Mouse (Mus musculus) CH12.LX (cell line): ENCODE results near the gene 1700010B08Rik. TPM values are rescaled to one million over a fixed set of nuclear protein-coding genes. Genes with fewer than 3 reads are reported as not detected.

Experiments
- DNase-seq: peaks from one replicate; pipeline ENCODE4 v3.0.0-alpha.2; 2013; ENCODE audit errors: extremely low read depth
- H3K27ac ChIP-seq: 2 replicates; pipeline ENCODE4 v1.5.1; 2012; ENCODE audit warnings: low read depth, mild to moderate bottlenecking, control low read depth, moderate library complexity; ENCODE audit not compliant: insufficient read depth
- H3K27me3 ChIP-seq: replicated peaks from 2 replicates; pipeline ENCODE3; 2012; ENCODE audit warnings: inconsistent platforms
- H3K36me3 ChIP-seq, 2 experiments: replicated peaks in 1 of 2; 2 replicates each; pipeline versions ENCODE3 to v1.6.1; 2012; ENCODE audit warnings: inconsistent platforms in 1 of 2, low read length in 1 of 2, mild to moderate bottlenecking in 1 of 2, mixed read lengths in 1 of 2, moderate library complexity in 1 of 2; ENCODE audit not compliant: control insufficient read depth in 1 of 2, insufficient read depth in 1 of 2
- H3K4me1 ChIP-seq, 2 experiments: 2 replicates each; pipeline ENCODE4 v1.6.1; 2012; ENCODE audit warnings: inconsistent platforms in 1 of 2, moderate library complexity in 1 of 2; ENCODE audit not compliant: insufficient read depth in 2 of 2, control insufficient read depth in 1 of 2
- H3K4me2 ChIP-seq: 2 replicates; pipeline ENCODE4 v1.6.1; 2012; ENCODE audit warnings: low read depth, mild to moderate bottlenecking, control low read depth; ENCODE audit not compliant: poor library complexity, insufficient read depth, severe bottlenecking
- H3K4me3 ChIP-seq, 3 experiments: fragments of 150-350 bp in 1 of 3; sonication (generic) in 1 of 3; replicated peaks in 1 of 3; 2 replicates each; pipeline versions ENCODE3 to v1.5.1; 2011 to 2012; ENCODE audit warnings: low read depth in 2 of 3, low read length in 2 of 3, mild to moderate bottlenecking in 2 of 3, moderate library complexity in 2 of 3, control low read depth in 1 of 3, improper control_type of control experiment in 1 of 3, inconsistent platforms in 1 of 3, mixed read lengths in 1 of 3; ENCODE audit not compliant: poor library complexity in 1 of 3
- H3K79me2 ChIP-seq: replicated peaks from 2 replicates; pipeline ENCODE4 v1.6.1; 2012; ENCODE audit warnings: mild to moderate bottlenecking, moderate library complexity; ENCODE audit not compliant: control insufficient read depth, poor library complexity, insufficient read depth, severe bottlenecking; ENCODE audit errors: extremely low read depth
- H3K9ac ChIP-seq: 2 replicates; pipeline ENCODE4 v1.6.1; 2012; ENCODE audit warnings: low read depth, mild to moderate bottlenecking, control low read depth, moderate library complexity; ENCODE audit not compliant: insufficient read depth
- H3K9me3 ChIP-seq: replicated peaks from 2 replicates; pipeline ENCODE3; 2012; ENCODE audit warnings: low read length, inconsistent platforms, mixed read lengths
- BHLHE40 ChIP-seq: IDR thresholded peaks from 2 replicates; pipeline ENCODE4 v1.6.1; 2011; ENCODE audit warnings: mild to moderate bottlenecking, low read depth, low read length, improper control_type of control experiment
- CHD1 ChIP-seq: IDR thresholded peaks from 2 replicates; pipeline ENCODE4 v1.6.1; 2012; ENCODE audit warnings: low read depth, low read length, improper control_type of control experiment, inconsistent platforms
- CHD2 ChIP-seq: IDR thresholded peaks from 2 replicates; pipeline ENCODE4 v1.6.1; 2011; ENCODE audit warnings: low read length, improper control_type of control experiment
- E2F4 ChIP-seq: IDR thresholded peaks from 2 replicates; pipeline ENCODE4 v1.6.1; 2011; ENCODE audit warnings: low read depth, low read length, improper control_type of control experiment; ENCODE audit not compliant: insufficient replicate concordance
- EP300 ChIP-seq: IDR thresholded peaks from 2 replicates; pipeline ENCODE4 v1.6.1; 2011; ENCODE audit warnings: low read length, improper control_type of control experiment
- ETS1 ChIP-seq: conservative IDR thresholded peaks from 2 replicates; pipeline ENCODE4 v1.6.1; 2012; ENCODE audit warnings: low read depth, mild to moderate bottlenecking, inconsistent platforms, low read length, improper control_type of control experiment, moderate library complexity
- HCFC1 ChIP-seq: IDR thresholded peaks from 2 replicates; pipeline ENCODE4 v1.6.1; 2012; ENCODE audit warnings: low read depth, mild to moderate bottlenecking, inconsistent platforms, low read length, improper control_type of control experiment
- IRF4 ChIP-seq: IDR thresholded peaks from 2 replicates; pipeline ENCODE4 v1.6.1; 2014; ENCODE audit warnings: low read depth, mild to moderate bottlenecking, inconsistent platforms, low read length, improper control_type of control experiment
- JUN ChIP-seq: IDR thresholded peaks from 2 replicates; pipeline ENCODE4 v1.6.1; 2011; ENCODE audit warnings: low read depth, mild to moderate bottlenecking, low read length, improper control_type of control experiment, moderate library complexity; ENCODE audit not compliant: insufficient read depth
- KAT2A ChIP-seq: IDR thresholded peaks from 2 replicates; pipeline ENCODE4 v1.6.1; 2012; ENCODE audit warnings: low read length, improper control_type of control experiment, inconsistent platforms; ENCODE audit not compliant: insufficient replicate concordance
- MAFK ChIP-seq: IDR thresholded peaks from 2 replicates; pipeline ENCODE4 v1.6.1; 2011; ENCODE audit warnings: low read length, improper control_type of control experiment; ENCODE audit not compliant: insufficient replicate concordance
- MXI1 ChIP-seq: IDR thresholded peaks from 2 replicates; pipeline ENCODE4 v1.6.1; 2011; ENCODE audit warnings: mild to moderate bottlenecking, low read depth, low read length, improper control_type of control experiment
- POLR2A ChIP-seq: IDR thresholded peaks from 2 replicates; pipeline ENCODE4 v1.6.1; 2011; ENCODE audit warnings: low read depth, mild to moderate bottlenecking, improper control_type of control experiment, low read length
- RCOR1 ChIP-seq: conservative IDR thresholded peaks from 2 replicates; pipeline ENCODE4 v1.6.1; 2012; ENCODE audit warnings: low read depth, mild to moderate bottlenecking, inconsistent platforms, low read length, improper control_type of control experiment
- SMC3 ChIP-seq: IDR thresholded peaks from 2 replicates; pipeline ENCODE4 v1.6.1; 2011; ENCODE audit warnings: low read depth, low read length, improper control_type of control experiment
- TCF12 ChIP-seq: IDR thresholded peaks from 2 replicates; pipeline ENCODE4 v1.6.1; 2014; ENCODE audit warnings: low read depth, mild to moderate bottlenecking, inconsistent platforms, low read length, improper control_type of control experiment
- USF1 ChIP-seq: IDR thresholded peaks from 2 replicates; pipeline ENCODE4 v1.6.1; 2014; ENCODE audit warnings: low read depth, mild to moderate bottlenecking, inconsistent platforms, low read length, improper control_type of control experiment
- ZC3H11A ChIP-seq: IDR thresholded peaks from 2 replicates; pipeline ENCODE4 v1.6.1; 2012; ENCODE audit warnings: low read depth, mild to moderate bottlenecking, inconsistent platforms, low read length, improper control_type of control experiment
- ZNF384 ChIP-seq: IDR thresholded peaks from 2 replicates; pipeline ENCODE4 v1.6.1; 2012; ENCODE audit warnings: low read depth, low read length, improper control_type of control experiment, inconsistent platforms
- dilution Hi-C: fragments of 300-500 bp; cut with MboI; formaldehyde crosslinking; loops from 2 replicates; pipeline ENCODE4 v1.14.3; 2020; ENCODE audit warnings: low sequenced_read_pairs; ENCODE audit not compliant: extremely low pct_unique_long_range_greater_than_20kb, extremely low pct_ligation_motif_present
- in situ Hi-C: fragments of 300-500 bp; cut with MboI; formaldehyde crosslinking; loops from 3 replicates; pipeline ENCODE4 v1.14.3; 2019; ENCODE audit warnings: low sequenced_read_pairs, low pct_ligation_motif_present, low pct_unique_long_range_greater_than_20kb, mixed read lengths
- polyA plus RNA-seq: library from polyadenylated mRNA; unstranded; fragments of >175 nt; gene quantifications from 2 replicates; pipeline ENCODE4 v1.2.1, GENCODE M21; 2012; ENCODE audit warnings: low read depth; ENCODE audit not compliant: insufficient read length
- total RNA-seq, 2 experiments: library from RNA; depleted of rRNA; stranded (reverse); fragments of 300-350 nt in 1 of 2; fragments of >200 nt in 1 of 2; gene quantifications; 2 replicates each; pipeline ENCODE4 v1.2.3; 2012 to 2014

Gene 1700010B08Rik
- total and polyA plus RNA-seq, 3 experiments, result not detected

DNA sequence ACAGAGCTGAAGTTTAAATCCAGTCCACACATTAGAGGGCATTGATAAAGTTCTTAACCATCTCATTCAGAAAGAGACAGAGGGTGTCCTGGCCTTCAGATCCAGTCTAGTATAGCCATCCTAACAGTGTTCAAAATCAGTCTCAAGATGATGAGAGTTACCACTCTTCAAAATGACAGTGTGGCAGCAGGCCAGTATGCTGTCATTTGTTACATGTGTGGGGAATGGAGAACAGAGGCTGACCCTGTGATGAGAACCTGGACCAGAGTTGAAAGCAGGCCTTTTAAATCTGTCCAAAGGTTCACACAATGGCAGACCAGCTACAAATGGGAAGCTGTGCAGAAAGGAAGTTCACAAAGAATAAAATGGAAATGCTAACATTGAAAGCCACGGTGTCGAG lies 26.5 kb upstream of the 1700010B08Rik start:
- no peaks in the 10 kb centered on the region for H3K9me3 ChIP-seq
- H3K27ac ChIP-seq, result no peak overlapping the region
- H3K4me3 ChIP-seq, result no peak overlapping the region
- no peak overlapping the region for H3K4me2 ChIP-seq
- no peak overlapping the region for H3K9ac ChIP-seq
- in situ Hi-C loops, result no loop called here
- H3K36me3 ChIP-seq, result peaks cover 53 to 95% of the 10 kb centered on the region in 2 experiments
- H3K4me1 ChIP-seq, result peaks cover 0 to 4% of the 10 kb centered on the region in 2 experiments; a peak in 1 of 4 replicates
- DNase-seq, result no peak
- TF ChIP-seq USF1, result no peak
- no peaks in the 10 kb centered on the region for H3K79me2 ChIP-seq
- dilution Hi-C loops, result no loop called here
- H3K27me3 ChIP-seq, result no peaks in the 10 kb centered on the region

DNA sequence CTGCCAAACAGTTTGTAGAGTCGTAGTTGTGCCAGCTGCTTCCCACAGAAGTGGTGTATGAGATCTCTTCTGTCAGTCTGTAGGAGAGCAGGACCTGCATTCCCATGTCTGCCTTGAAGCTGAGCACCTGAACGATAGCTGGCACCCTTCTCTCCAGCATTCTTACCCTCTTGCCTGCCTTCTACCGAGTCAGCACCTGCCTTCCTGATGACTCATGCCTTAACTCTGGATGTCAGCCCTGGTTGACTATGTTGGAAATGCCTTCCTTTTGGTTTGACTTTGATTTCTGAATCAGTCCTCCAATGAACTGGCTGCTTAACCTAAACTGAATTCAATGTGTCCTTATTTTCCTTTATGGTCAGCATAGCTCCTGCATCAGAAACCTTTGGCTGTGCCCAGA lies 20.4 kb upstream of the 1700010B08Rik start:
- peaks cover 70 to 93% of the 10 kb centered on the region in 2 experiments for H3K36me3 ChIP-seq
- dilution Hi-C loops, result no loop called here
- no peak overlapping the region for H3K4me2 ChIP-seq
- TF ChIP-seq ZNF384, result no peak
- TF ChIP-seq CHD2, result no peak
- no peak for TF ChIP-seq MAFK
- no peak for TF ChIP-seq CHD1
- TF ChIP-seq E2F4, result no peak
- no peak for TF ChIP-seq JUN
- TF ChIP-seq, all 38 proteins: peak for 0
- Histone ChIP-seq H3K4me1 (no peaks in the 10 kb centered on the region), H3K9ac (no peak overlapping the region), H3K27ac (no peak overlapping the region), H3K79me2 (no peaks in the 10 kb centered on the region), H3K4me3 (no peak overlapping the region), H3K27me3 (no peaks in the 10 kb centered on the region), H3K9me3 (no peaks in the 10 kb centered on the region)
- in situ Hi-C loops, result no loop called here
- no peak for DNase-seq

DNA sequence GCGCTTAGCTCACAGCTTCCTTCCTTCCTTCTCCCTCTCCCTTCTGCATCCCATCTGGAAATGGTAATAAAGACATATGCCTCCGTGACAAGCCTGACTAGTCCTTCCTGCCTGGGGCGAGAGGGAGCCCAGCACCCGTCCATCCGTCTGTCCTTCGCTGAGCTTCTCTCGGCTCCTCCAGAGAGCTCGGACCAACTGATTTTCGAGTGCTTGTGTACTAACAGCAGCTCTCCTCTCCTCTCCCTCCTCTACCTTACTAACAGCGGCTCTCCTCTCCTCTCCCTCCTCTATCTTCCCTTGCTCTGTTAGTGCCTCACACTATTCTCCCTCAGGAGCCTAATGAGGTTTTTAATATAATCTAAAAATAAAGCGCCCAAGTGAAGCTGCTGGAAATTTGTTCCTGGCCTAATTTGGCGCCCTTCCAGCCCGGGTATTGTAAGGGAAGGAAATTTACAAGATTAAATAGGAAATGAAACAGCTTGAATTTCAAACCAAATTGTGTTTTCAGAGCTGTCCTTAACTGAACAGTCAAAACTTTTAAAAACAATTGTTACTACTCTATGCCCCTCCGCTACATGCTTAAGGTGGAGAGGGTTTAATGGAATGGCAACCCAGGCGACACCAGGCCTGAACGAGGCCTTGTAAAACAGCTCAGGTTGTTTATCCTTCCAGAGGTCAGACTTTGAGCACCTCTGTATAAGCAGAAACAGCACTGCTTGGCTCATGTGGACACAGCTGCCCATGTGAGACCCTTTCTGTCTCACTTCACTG lies 16.9 kb upstream of the 1700010B08Rik start:
- DNase-seq, result no peak
- H3K4me3 ChIP-seq, result no peak overlapping the region
- peaks cover 50 to 84% of the 10 kb centered on the region in 2 experiments for H3K36me3 ChIP-seq
- no peaks in the 10 kb centered on the region for H3K4me1 ChIP-seq
- no peaks in the 10 kb centered on the region for H3K27me3 ChIP-seq
- H3K27ac ChIP-seq, result no peak overlapping the region
- no peak overlapping the region for H3K9ac ChIP-seq
- dilution Hi-C loops (no loop called here), in situ Hi-C loops (no loop called here)
- no peak overlapping the region for H3K4me2 ChIP-seq
- TF ChIP-seq MXI1 (no peak), ETS1 (no peak), HCFC1 (no peak), SMC3 (no peak), POLR2A (no peak), KAT2A (no peak), TCF12 (no peak), JUN (no peak), RCOR1 (no peak), EP300 (no peak), MAFK (no peak), CHD1 (no peak), ZC3H11A (no peak), IRF4 (no peak), BHLHE40 (no peak)
- no peaks in the 10 kb centered on the region for H3K9me3 ChIP-seq
- H3K79me2 ChIP-seq, result no peaks in the 10 kb centered on the region
